Mouse (Mus musculus) spleen, adult 2 months (tissue): ENCODE measurements around the gene Oasl2. TPM values are rescaled to one million over a fixed set of nuclear protein-coding genes. Genes with fewer than 3 reads are reported as not detected.

Experiments
- DNase-seq, 2 experiments: peaks; one replicate each; pipeline versions ENCODE4 v3.0.0 to v3.0.0-alpha.2; 2012 to 2021; ENCODE audit warnings: low spot score in 2 of 2, low read depth in 1 of 2
- H3K27ac ChIP-seq: fragments of 200-500 bp; 2 replicates; pipeline ENCODE4 v1.5.1; 2012; ENCODE audit warnings: low read length, inconsistent platforms; ENCODE audit not compliant: insufficient read depth
- H3K27me3 ChIP-seq: fragments of 200-500 bp; 2 replicates; pipeline ENCODE4 v1.6.1; 2012; ENCODE audit warnings: mild to moderate bottlenecking, moderate library complexity, low read length, inconsistent platforms; ENCODE audit not compliant: control insufficient read depth, insufficient read depth
- H3K36me3 ChIP-seq: fragments of 200-500 bp; 2 replicates; pipeline ENCODE4 v1.6.1; 2012; ENCODE audit warnings: mild to moderate bottlenecking, low read length, inconsistent platforms; ENCODE audit not compliant: control insufficient read depth, insufficient read depth
- H3K4me1 ChIP-seq: fragments of 200-500 bp; 2 replicates; pipeline ENCODE4 v1.6.1; 2011; ENCODE audit warnings: inconsistent platforms; ENCODE audit not compliant: control insufficient read depth, insufficient read depth, insufficient read length
- H3K4me3 ChIP-seq: fragments of 200-500 bp; 2 replicates; pipeline ENCODE4 v1.5.1; 2011; ENCODE audit warnings: mild to moderate bottlenecking, inconsistent platforms; ENCODE audit not compliant: insufficient read depth, insufficient read length; ENCODE audit errors: extremely low read depth
- CTCF ChIP-seq: fragments of 200-500 bp; IDR thresholded peaks from 2 replicates; pipeline ENCODE4 v1.5.1; 2011; ENCODE audit warnings: mild to moderate bottlenecking, inconsistent platforms; ENCODE audit not compliant: insufficient read depth, insufficient read length, insufficient replicate concordance; ENCODE audit errors: extremely low read depth
- POLR2A ChIP-seq: fragments of 200-500 bp; IDR thresholded peaks from 2 replicates; pipeline ENCODE4 v1.6.1; 2011; ENCODE audit warnings: low read depth, low read length, inconsistent platforms
- WGBS: fragments of 180-500 bp; shearing (Covaris S2); methylation state at CpG from one replicate; pipeline ENCODE4 v1.1.7; 2018; 5-methylcytosine and 5-hydroxymethylcytosine counted together
- polyA plus RNA-seq: library from polyadenylated mRNA; depleted of rRNA; stranded (reverse); fragments of >200 nt; gene quantifications from 2 replicates; pipeline ENCODE4 v1.2.3, GENCODE M21; 2012

Oasl2 gene
- polyA plus RNA-seq, 1 experiment = 5.8 TPM

- no peaks in the 10 kb centered on the region for H3K27me3 ChIP-seq
- H3K4me1 ChIP-seq = no peaks in the 10 kb centered on the region
- WGBS = 53% methylated on average over 4 of the region's 4 CpGs
- DNase-seq = no peak
- H3K36me3 ChIP-seq = peaks cover 22% of the 10 kb centered on the region
- no peak overlapping the region for H3K27ac ChIP-seq
- peak overlapping the region; percentile 91 for H3K4me3 ChIP-seq
- no peak for TF ChIP-seq CTCF
- no peak for TF ChIP-seq POLR2A
These were observed 46.0 kb downstream of the Oasl2 start for GRCm38 (mm10) chr5:114942766-114943130.

GRCm38 (mm10) chr5:114945072-114945471 lies 48.3 kb downstream of the Oasl2 start:
- Histone ChIP-seq H3K36me3 (peaks cover 34% of the 10 kb centered on the region), H3K4me3 (no peak overlapping the region), H3K27ac (no peak overlapping the region), H3K4me1 (no peaks in the 10 kb centered on the region), H3K27me3 (no peaks in the 10 kb centered on the region)
- DNase-seq = no peak
- no peak for TF ChIP-seq CTCF
- no peak for TF ChIP-seq POLR2A
- 93% methylated on average over 10 of the region's 10 CpGs for WGBS

- 77% methylated on average over 6 of the region's 6 CpGs for WGBS
- Histone ChIP-seq H3K4me3 (no peak overlapping the region), H3K36me3 (peaks cover 34% of the 10 kb centered on the region), H3K27ac (no peak overlapping the region), H3K27me3 (no peaks in the 10 kb centered on the region), H3K4me1 (no peaks in the 10 kb centered on the region)
- TF ChIP-seq POLR2A (no peak), CTCF (no peak)
- DNase-seq = no peak
These were observed 52.2 kb downstream of the Oasl2 start for GRCm38 (mm10) chr5:114948891-114949290.

GRCm38 (mm10) chr5:114949316-114949715 lies 52.6 kb downstream of the Oasl2 start:
- DNase-seq = no peak
- 59% methylated on average over 5 of the region's 5 CpGs for WGBS
- peaks cover 34% of the 10 kb centered on the region for H3K36me3 ChIP-seq
- no peak for TF ChIP-seq POLR2A
- no peak for TF ChIP-seq CTCF
- no peaks in the 10 kb centered on the region for H3K27me3 ChIP-seq
- no peak overlapping the region for H3K4me3 ChIP-seq
- no peaks in the 10 kb centered on the region for H3K4me1 ChIP-seq
- H3K27ac ChIP-seq = no peak overlapping the region

GRCm38 (mm10) chr5:114949812-114950211 lies 53.1 kb downstream of the Oasl2 start:
- WGBS = 88% methylated on average over 9 of the region's 9 CpGs
- H3K4me1 ChIP-seq = no peaks in the 10 kb centered on the region
- no peak for TF ChIP-seq POLR2A
- no peak for TF ChIP-seq CTCF
- H3K36me3 ChIP-seq = peaks cover 34% of the 10 kb centered on the region
- no peak overlapping the region for H3K4me3 ChIP-seq
- no peak for DNase-seq
- no peak overlapping the region for H3K27ac ChIP-seq
- H3K27me3 ChIP-seq = no peaks in the 10 kb centered on the region

GRCm38 (mm10) chr5:114950669-114951068 lies 53.9 kb downstream of the Oasl2 start:
- Histone ChIP-seq H3K27ac (no peak overlapping the region), H3K4me1 (no peaks in the 10 kb centered on the region), H3K36me3 (peaks cover 32% of the 10 kb centered on the region), H3K4me3 (no peak overlapping the region), H3K27me3 (no peaks in the 10 kb centered on the region)
- no peak for DNase-seq
- no peak for TF ChIP-seq CTCF
- WGBS = 88% methylated on average over 12 of the region's 12 CpGs

- no peak for DNase-seq
These were observed 54.6 kb downstream of the Oasl2 start for GRCm38 (mm10) chr5:114951279-114951880.

More at GRCm38 (mm10) chr5:114951279-114951880, 54.6 kb downstream of the Oasl2 start:
- no peaks in the 10 kb centered on the region for H3K4me1 ChIP-seq
- H3K27me3 ChIP-seq = no peaks in the 10 kb centered on the region
- TF ChIP-seq POLR2A (no peak), CTCF (no peak)
- 86% methylated on average over 21 of the region's 21 CpGs for WGBS
- no peak overlapping the region for H3K4me3 ChIP-seq
- no peak overlapping the region for H3K27ac ChIP-seq
- peaks cover 27% of the 10 kb centered on the region for H3K36me3 ChIP-seq
